Mouse (Mus musculus) CH12.LX (cell line): Measurements from ENCODE around the gene Esrrb.

Source experiments
- CHD1 ChIP-seq: IDR thresholded peaks from 2 replicates; pipeline ENCODE4 v1.6.1; 2012; ENCODE audit warnings: low read depth, low read length, improper control_type of control experiment, inconsistent platforms
- CTCF ChIP-seq, 2 experiments: IDR thresholded peaks in 1 of 2; conservative IDR thresholded peaks in 1 of 2; 2 replicates each; pipeline ENCODE4 v1.5.1; 2011 to 2012; ENCODE audit warnings: low read depth in 2 of 2, low read length in 2 of 2, improper control_type of control experiment in 1 of 2, inconsistent platforms in 1 of 2, mild to moderate bottlenecking in 1 of 2, moderate library complexity in 1 of 2
- JUN ChIP-seq: IDR thresholded peaks from 2 replicates; pipeline ENCODE4 v1.6.1; 2011; ENCODE audit warnings: low read depth, mild to moderate bottlenecking, low read length, improper control_type of control experiment, moderate library complexity; ENCODE audit not compliant: insufficient read depth
- POLR2A ChIP-seq: IDR thresholded peaks from 2 replicates; pipeline ENCODE4 v1.6.1; 2011; ENCODE audit warnings: low read depth, mild to moderate bottlenecking, improper control_type of control experiment, low read length
- TCF12 ChIP-seq: IDR thresholded peaks from 2 replicates; pipeline ENCODE4 v1.6.1; 2014; ENCODE audit warnings: low read depth, mild to moderate bottlenecking, inconsistent platforms, low read length, improper control_type of control experiment

GRCm38 (mm10) chr12:86336209-86336608, 24.7 kb upstream of the Esrrb start:
- TF ChIP-seq POLR2A (no peak), CTCF (conservative IDR thresholded peaks at IDR 0.05 in 1 of 2, IDR thresholded peaks at IDR 0.05 in 1 of 2; ENCODE audit: low read depth in 2 of 2, low read length in 2 of 2) (peak in 1 of 2 experiments; percentile 32; a peak in 2 of 4 replicates), CHD1 (no peak), TCF12 (no peak), JUN (no peak)
